In the genomic region with DNA sequence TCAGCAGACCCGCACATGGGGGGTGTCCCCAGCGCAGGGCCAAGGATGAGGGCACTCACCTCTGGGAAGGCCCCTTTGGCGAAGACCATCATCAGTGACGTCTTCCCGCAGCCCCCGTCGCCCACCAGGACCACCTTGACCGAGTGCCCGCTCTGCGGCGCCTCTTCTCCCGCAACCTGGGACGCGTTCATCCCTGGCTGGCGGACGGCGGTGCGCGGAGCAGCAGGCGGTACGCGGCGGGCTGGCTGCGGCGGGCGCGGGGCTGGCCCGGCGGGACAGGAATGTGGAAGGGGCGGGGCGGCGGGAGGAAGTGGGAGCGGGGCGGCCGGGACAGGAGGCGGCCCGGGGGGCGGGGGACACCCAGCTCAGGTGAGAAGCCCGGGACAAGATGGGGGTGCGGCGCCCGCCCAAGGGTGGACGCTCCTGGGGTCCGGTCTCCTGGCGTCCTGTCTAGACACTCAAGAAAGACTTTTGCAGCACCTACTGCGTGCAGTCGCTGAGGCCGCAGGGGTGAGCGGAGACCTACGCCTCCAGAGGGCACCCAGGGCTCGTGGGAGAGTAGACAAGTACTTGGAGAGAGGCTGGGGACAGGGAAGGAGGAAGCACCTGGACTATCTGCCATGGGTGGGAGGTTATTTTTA, we compare ENCODE assay signal across 7 mouse cellular contexts. TPM values are rescaled to one million over a fixed set of nuclear protein-coding genes. Genes with fewer than 3 reads are reported as not detected.
DNase-seq lines count a peak whose midpoint lies in the region; ATAC-seq and TF ChIP-seq lines count a peak whose summit lies in the region.

A gene (minus strand): TSS at position 272 of the 641 bp plus-strand sequence.

- peaks cover 9% of the 10 kb centered on the region; the same call in 1 of the 2 replicates for H3K27me3 ChIP-seq in hindbrain, postnatal 0 days (ENCODE audit: insufficient read depth, low read length)
- H3K27me3 ChIP-seq in liver, embryonic 13.5 days: peaks cover 47% of the 10 kb centered on the region
- H3K27me3 ChIP-seq in neural tube, embryonic 13.5 days: peaks cover 32% of the 10 kb centered on the region

- peak within 1 kb of the TSS; percentile 93 for H3K4me2 ChIP-seq in hindbrain, postnatal 0 days (ENCODE audit: low read depth, low read length)
- H3K4me2 ChIP-seq in liver, embryonic 13.5 days: peak within 1 kb of the TSS; percentile 55
- peak within 1 kb of the TSS; percentile 78 for H3K4me2 ChIP-seq in neural tube, embryonic 13.5 days

- peak within 1 kb of the TSS; percentile 46 for H3K9ac ChIP-seq in hindbrain, postnatal 0 days (replicated peaks; ENCODE audit: low read length)
- peak within 1 kb of the TSS; percentile 63 for H3K9ac ChIP-seq in liver, embryonic 13.5 days
- peak within 1 kb of the TSS; percentile 73 for H3K9ac ChIP-seq in neural tube, embryonic 13.5 days

- H3K4me1 ChIP-seq in hindbrain, postnatal 0 days (ENCODE audit: insufficient read depth, low read length): peaks cover 10% of the 10 kb centered on the region; the same call in 1 of the 2 replicates
- H3K4me1 ChIP-seq in liver, embryonic 13.5 days (replicated peaks): peaks cover 38% of the 10 kb centered on the region
- peaks cover 32% of the 10 kb centered on the region for H3K4me1 ChIP-seq in neural tube, embryonic 13.5 days (replicated peaks)

- TF ChIP-seq CTCF in hindbrain, postnatal 0 days (IDR thresholded peaks at IDR 0.05; ENCODE audit: low read depth): no peak

- WGBS in hindbrain, postnatal 0 days: under 1% methylated on average over 46 of the region's 51 CpGs
- 3% methylated on average over 50 of the region's 51 CpGs for WGBS in liver, embryonic 13.5 days (ENCODE audit: insufficient replicate concordance)
- WGBS in neural tube, embryonic 13.5 days: under 1% methylated on average over 50 of the region's 51 CpGs

- ATAC-seq in CD4-positive, CD25-positive, alpha-beta regulatory T cell, adult 4 months: peak; percentile 23
- no peak for ATAC-seq in hindbrain, postnatal 0 days
- ATAC-seq in liver, embryonic 13.5 days (ENCODE audit: low read depth): peak; percentile 36
- ATAC-seq in neural tube, embryonic 13.5 days (ENCODE audit: low read depth): peak; percentile 38
- no peak for ATAC-seq in activated CD4-positive, CD25-positive, alpha-beta regulatory T cell, adult 4 months

- peak within 1 kb of the TSS; percentile 47 for H3K4me3 ChIP-seq in hindbrain, postnatal 0 days (ENCODE audit: low read length)
- peak within 1 kb of the TSS; percentile 59 for H3K4me3 ChIP-seq in liver, embryonic 13.5 days (replicated peaks)
- H3K4me3 ChIP-seq in neural tube, embryonic 13.5 days: peak within 1 kb of the TSS; percentile 48

- no peaks in the 10 kb centered on the region for H3K36me3 ChIP-seq in hindbrain, postnatal 0 days (ENCODE audit: insufficient read depth, low read length)
- peaks cover 3% of the 10 kb centered on the region; the same call in 1 of the 2 replicates for H3K36me3 ChIP-seq in liver, embryonic 13.5 days
- no peaks in the 10 kb centered on the region for H3K36me3 ChIP-seq in neural tube, embryonic 13.5 days

- no peak within 1 kb of the TSS for H3K27ac ChIP-seq in hindbrain, postnatal 0 days
- H3K27ac ChIP-seq in liver, embryonic 13.5 days: peak within 1 kb of the TSS; percentile 27; the same call in 1 of the 2 replicates
- no peak within 1 kb of the TSS for H3K27ac ChIP-seq in neural tube, embryonic 13.5 days (replicated peaks)

- H3K9me3 ChIP-seq in hindbrain, postnatal 0 days (ENCODE audit: low read length): no peaks in the 10 kb centered on the region
- no peaks in the 10 kb centered on the region for H3K9me3 ChIP-seq in liver, embryonic 13.5 days (replicated peaks)
- H3K9me3 ChIP-seq in neural tube, embryonic 13.5 days: no peaks in the 10 kb centered on the region

- DNase-seq in adrenal gland, adult 18-20 months (ENCODE audit: low spot score in 2 of 2): peak; percentile 75 to 81
- DNase-seq in gastrocnemius, adult 18-20 months (ENCODE audit: low spot score): peak; percentile 23
- DNase-seq in hindbrain, postnatal 0 days (ENCODE audit: low spot score): no peak
- DNase-seq in liver, embryonic 13.5 days: no peak

RNA-seq across cellular contexts. Expression of the gene that starts here (rescaled TPM):
- polyA plus RNA-seq in CD4-positive, CD25-positive, alpha-beta regulatory T cell, adult 4 months (2017; shearing (Covaris generic)): 1 to 10 TPM; 2.6 to 3.2 TPM
- 10 to 100 TPM; 19.1 to 25.8 TPM for total RNA-seq in adrenal gland, adult 18-20 months (2021)
- total RNA-seq in gastrocnemius, adult 18-20 months (2021): under 1 TPM; 0.27 to 0.31 TPM
- 3.5 and 7.2 TPM in 2 replicates for total RNA-seq in hindbrain, postnatal 0 days (2014; rRNA removed)
- polyA plus RNA-seq in hindbrain, postnatal 0 days (2015; fragmentation: Nextera tagmentation; extraction: Ambion mirVana): 5.2 and 5.7 TPM in 2 replicates
- 6.5 and 6.7 TPM in 2 replicates for polyA plus RNA-seq in liver, embryonic 13.5 days (2015; fragmentation: Nextera tagmentation; extraction: Ambion mirVana)
- polyA plus RNA-seq in neural tube, embryonic 13.5 days (2015; fragmentation: Nextera tagmentation; extraction: Ambion mirVana): 8.5 and 10.1 TPM in 2 replicates
- polyA plus RNA-seq in activated CD4-positive, CD25-positive, alpha-beta regulatory T cell, adult 4 months (2017; shearing (Covaris generic)): 1 to 10 TPM; 1.9 to 3.2 TPM

Comparison
In these comparisons a context has a peak if more than half of its experiments do, and no peak if none do; other contexts are left out.
1. Peak in DNase-seq in gastrocnemius, adult 18-20 months; RNA of the gene not detected or under 1 TPM.
2. ATAC-seq: peak in CD4-positive, CD25-positive, alpha-beta regulatory T cell, adult 4 months (single experiment), liver, embryonic 13.5 days (single experiment) and neural tube, embryonic 13.5 days (single experiment); none in hindbrain, postnatal 0 days (single experiment) and activated CD4-positive, CD25-positive, alpha-beta regulatory T cell, adult 4 months (single experiment).
3. DNase-seq: peak in adrenal gland, adult 18-20 months (2 of 2); none in hindbrain, postnatal 0 days (single experiment) and liver, embryonic 13.5 days (single experiment).
4. Peak in every context shown above with its lines, with median percentiles within 50 percentile points of each other: H3K4me2 ChIP-seq, H3K4me3 ChIP-seq and H3K9ac ChIP-seq.